Mouse (Mus musculus) yolk sac, embryonic 10.5 days (tissue): ENCODE measurements around the gene Patl1.
"Not testable (repeated sequence)": the region's sequence is repeated elsewhere in the genome, so short reads cannot be mapped to it uniquely, and the experiment has no call there.

ENCODE experiments used
- DNase-seq: peaks from one replicate; pipeline ENCODE4 v3.0.0-alpha.2; 2017; ENCODE audit warnings: low spot score

The Patl1 gene

GRCm38 (mm10) chr19:11912037-11912532, at the start of gene Patl1:
Gene Patl1 (plus strand): TSS chr19:11912399.
- peak; percentile 98 for DNase-seq

GRCm38 (mm10) chr19:11867837-11868236, 44.4 kb upstream of the Patl1 start:
- DNase-seq, result no peak

- no peak for DNase-seq
Measured at GRCm38 (mm10) chr19:11875006-11875405, 37.2 kb upstream of the Patl1 start, which contains the start of gene Olfr1419. Gene Olfr1419 (minus strand): TSS chr19:11875106.

- DNase-seq, result not testable (repeated sequence)
Measured at GRCm38 (mm10) chr19:11878404-11878803, 33.8 kb upstream of the Patl1 start.

GRCm38 (mm10) chr19:11886265-11886664, 25.9 kb upstream of the Patl1 start, which contains the start of gene Olfr1420:
Gene Olfr1420 (plus strand): TSS chr19:11886565.
- DNase-seq, result no peak

GRCm38 (mm10) chr19:11911021-11911420, 1.2 kb upstream of the Patl1 start:
- DNase-seq, result no peak

- DNase-seq, result no peak
Measured at GRCm38 (mm10) chr19:11911603-11912002, 596 bp upstream of the Patl1 start.

- peak; percentile 80 for DNase-seq
Measured at GRCm38 (mm10) chr19:11912533-11913121, 428 bp downstream of the Patl1 start.

- no peak for DNase-seq
Measured at GRCm38 (mm10) chr19:11915804-11916203, 3.6 kb downstream of the Patl1 start.

- no peak for DNase-seq
Measured at GRCm38 (mm10) chr19:11922068-11922467, 9.9 kb downstream of the Patl1 start.

- not testable (repeated sequence) for DNase-seq
Measured at GRCm38 (mm10) chr19:11922515-11922914, 10.3 kb downstream of the Patl1 start.

GRCm38 (mm10) chr19:11926380-11926779, 14.2 kb downstream of the Patl1 start:
- DNase-seq, result no peak

- DNase-seq, result peak; percentile 13
Measured at GRCm38 (mm10) chr19:11928025-11928748, 16.0 kb downstream of the Patl1 start.

- DNase-seq, result not testable (repeated sequence)
Measured at GRCm38 (mm10) chr19:11946460-11946859, 34.3 kb downstream of the Patl1 start.

GRCm38 (mm10) chr19:11949878-11950277, 37.7 kb downstream of the Patl1 start:
- no peak for DNase-seq

GRCm38 (mm10) chr19:11950747-11951146, 38.5 kb downstream of the Patl1 start:
- no peak for DNase-seq

- no peak for DNase-seq
Measured at GRCm38 (mm10) chr19:11954206-11954605, 42.0 kb downstream of the Patl1 start.

- no peak for DNase-seq
Measured at GRCm38 (mm10) chr19:11956636-11957035, 44.4 kb downstream of the Patl1 start.

GRCm38 (mm10) chr19:11957396-11957795, 45.2 kb downstream of the Patl1 start:
- DNase-seq, result no peak

GRCm38 (mm10) chr19:11957846-11958245, 45.6 kb downstream of the Patl1 start:
- DNase-seq, result no peak

GRCm38 (mm10) chr19:11964266-11964665, 52.1 kb downstream of the Patl1 start:
- no peak for DNase-seq

GRCm38 (mm10) chr19:11965023-11965942, 53.1 kb downstream of the Patl1 start, which contains the start of gene Osbp:
Gene Osbp (plus strand): TSS chr19:11965941.
- peak; percentile 99 for DNase-seq
